Mouse (Mus musculus): ENCODE data around the gene Lrrc8a. TPM values are rescaled to one million over a fixed set of nuclear protein-coding genes. Genes with fewer than 3 reads are reported as not detected.

Lrrc8a gene
- polyA plus RNA-seq, 1 experiment from 2014 or later: 61.8 TPM

GRCm38 (mm10) chr2:30262840-30263441, 25.4 kb downstream of the Lrrc8a start:
- ATAC-seq: peak; percentile 83
- no peak overlapping the region for H3K4me2 ChIP-seq (ENCODE audit: low read length)
- WGBS: 16% methylated on average over 4 of the region's 4 CpGs

GRCm38 (mm10) chr2:30263811-30264210, 26.3 kb downstream of the Lrrc8a start:
- no peaks in the 10 kb centered on the region for H3K9me3 ChIP-seq (replicated peaks; ENCODE audit: control insufficient read depth, low read length)
- DNase-seq (ENCODE audit: low spot score): no peak
- H3K4me2 ChIP-seq (ENCODE audit: low read length): no peak overlapping the region
- peaks cover 15% of the 10 kb centered on the region; the same call in 1 of the 2 replicates for H3K4me1 ChIP-seq (ENCODE audit: control insufficient read depth, insufficient read depth, low read length)
- H3K9ac ChIP-seq (ENCODE audit: low read length): no peak overlapping the region
- no peaks in the 10 kb centered on the region for H3K27me3 ChIP-seq (replicated peaks; ENCODE audit: control insufficient read depth, insufficient read depth, low read length)
- no peak overlapping the region for H3K4me3 ChIP-seq (ENCODE audit: low read depth, low read length)
- H3K27ac ChIP-seq (ENCODE audit: low read depth, low read length): 0 out of 2 replicates have a peak overlapping the region, but pooled peaks have one; percentile 49
- H3K36me3 ChIP-seq (ENCODE audit: control insufficient read depth, insufficient read depth, low read length): peaks cover 67% of the 10 kb centered on the region
- WGBS: 94% methylated on average over 6 of the region's 6 CpGs
- no peak for ATAC-seq

More at GRCm38 (mm10) chr2:30262840-30263441, 25.4 kb downstream of the Lrrc8a start:
- Histone ChIP-seq H3K4me3 (ENCODE audit: low read depth, low read length) (no peak overlapping the region), H3K9me3 (replicated peaks; ENCODE audit: control insufficient read depth, low read length) (no peaks in the 10 kb centered on the region), H3K9ac (ENCODE audit: low read length) (no peak overlapping the region), H3K36me3 (ENCODE audit: control insufficient read depth, insufficient read depth, low read length) (peaks cover 75% of the 10 kb centered on the region), H3K27ac (ENCODE audit: low read depth, low read length) (peak overlapping the region; percentile 49; the same call in 1 of the 2 replicates), H3K4me1 (ENCODE audit: control insufficient read depth, insufficient read depth, low read length) (peaks cover 15% of the 10 kb centered on the region; the same call in 1 of the 2 replicates), H3K27me3 (replicated peaks; ENCODE audit: control insufficient read depth, insufficient read depth, low read length) (no peaks in the 10 kb centered on the region)
- DNase-seq (ENCODE audit: low spot score): peak; percentile 88

- WGBS: 59% methylated on average over 7 of the region's 7 CpGs
- H3K4me1 ChIP-seq (ENCODE audit: control insufficient read depth, insufficient read depth, low read length): peaks cover 15% of the 10 kb centered on the region; the same call in 1 of the 2 replicates
- H3K4me2 ChIP-seq (ENCODE audit: low read length): no peak overlapping the region
- 0 out of 2 replicates have a peak overlapping the region, but pooled peaks have one; percentile 21 for H3K27ac ChIP-seq (ENCODE audit: low read depth, low read length)
- H3K9ac ChIP-seq (ENCODE audit: low read length): no peak overlapping the region
- peaks cover 56% of the 10 kb centered on the region for H3K36me3 ChIP-seq (ENCODE audit: control insufficient read depth, insufficient read depth, low read length)
- ATAC-seq: no peak
- no peaks in the 10 kb centered on the region for H3K9me3 ChIP-seq (replicated peaks; ENCODE audit: control insufficient read depth, low read length)
- no peak for DNase-seq (ENCODE audit: low spot score)
- no peak overlapping the region for H3K4me3 ChIP-seq (ENCODE audit: low read depth, low read length)
- no peaks in the 10 kb centered on the region for H3K27me3 ChIP-seq (replicated peaks; ENCODE audit: control insufficient read depth, insufficient read depth, low read length)
Measured at GRCm38 (mm10) chr2:30264671-30265519, 27.4 kb downstream of the Lrrc8a start.

- 35% methylated on average over 5 of the region's 5 CpGs for WGBS
Measured at GRCm38 (mm10) chr2:30265767-30266253, 28.3 kb downstream of the Lrrc8a start, which contains the start of gene Phyhd1. TSS of gene Phyhd1 (plus strand) at chr2:30266203.

GRCm38 (mm10) chr2:30266392-30266941, 29.0 kb downstream of the Lrrc8a start:
- 10% methylated on average over 4 of the region's 4 CpGs for WGBS

More at GRCm38 (mm10) chr2:30265767-30266253, 28.3 kb downstream of the Lrrc8a start, which contains the start of gene Phyhd1:
- Histone ChIP-seq H3K4me2 (ENCODE audit: low read length) (no peak within 1 kb of the TSS), H3K4me1 (ENCODE audit: control insufficient read depth, insufficient read depth, low read length) (peaks cover 15% of the 10 kb centered on the region; the same call in 1 of the 2 replicates), H3K27me3 (replicated peaks; ENCODE audit: control insufficient read depth, insufficient read depth, low read length) (no peaks in the 10 kb centered on the region), H3K9ac (ENCODE audit: low read length) (peak within 1 kb of the TSS; percentile 29; the same call in 1 of the 2 replicates), H3K4me3 (ENCODE audit: low read depth, low read length) (no peak within 1 kb of the TSS), H3K9me3 (replicated peaks; ENCODE audit: control insufficient read depth, low read length) (no peaks in the 10 kb centered on the region), H3K36me3 (ENCODE audit: control insufficient read depth, insufficient read depth, low read length) (peaks cover 47% of the 10 kb centered on the region), H3K27ac (ENCODE audit: low read depth, low read length) (peak within 1 kb of the TSS; percentile 69)
- peak; percentile 31 for DNase-seq (ENCODE audit: low spot score)
- ATAC-seq: no peak

GRCm38 (mm10) chr2:30267466-30267865, 30.0 kb downstream of the Lrrc8a start:
- peaks cover 13% of the 10 kb centered on the region; the same call in 1 of the 2 replicates for H3K4me1 ChIP-seq (ENCODE audit: control insufficient read depth, insufficient read depth, low read length)
- H3K4me2 ChIP-seq (ENCODE audit: low read length): no peak overlapping the region
- peaks cover 31% of the 10 kb centered on the region for H3K36me3 ChIP-seq (ENCODE audit: control insufficient read depth, insufficient read depth, low read length)
- 95% methylated on average over 2 of the region's 2 CpGs for WGBS
- H3K27ac ChIP-seq (ENCODE audit: low read depth, low read length): no peak overlapping the region
- no peak overlapping the region for H3K4me3 ChIP-seq (ENCODE audit: low read depth, low read length)
- no peaks in the 10 kb centered on the region for H3K27me3 ChIP-seq (replicated peaks; ENCODE audit: control insufficient read depth, insufficient read depth, low read length)
- no peak overlapping the region for H3K9ac ChIP-seq (ENCODE audit: low read length)
- H3K9me3 ChIP-seq (replicated peaks; ENCODE audit: control insufficient read depth, low read length): no peaks in the 10 kb centered on the region
- DNase-seq (ENCODE audit: low spot score): no peak
- no peak for ATAC-seq

More at GRCm38 (mm10) chr2:30266392-30266941, 29.0 kb downstream of the Lrrc8a start:
- Histone ChIP-seq H3K36me3 (ENCODE audit: control insufficient read depth, insufficient read depth, low read length) (peaks cover 41% of the 10 kb centered on the region), H3K9ac (ENCODE audit: low read length) (peak overlapping the region; percentile 29; the same call in 1 of the 2 replicates), H3K27me3 (replicated peaks; ENCODE audit: control insufficient read depth, insufficient read depth, low read length) (no peaks in the 10 kb centered on the region), H3K4me2 (ENCODE audit: low read length) (no peak overlapping the region), H3K4me1 (ENCODE audit: control insufficient read depth, insufficient read depth, low read length) (peaks cover 15% of the 10 kb centered on the region; the same call in 1 of the 2 replicates), H3K4me3 (ENCODE audit: low read depth, low read length) (no peak overlapping the region), H3K9me3 (replicated peaks; ENCODE audit: control insufficient read depth, low read length) (no peaks in the 10 kb centered on the region), H3K27ac (ENCODE audit: low read depth, low read length) (peak overlapping the region; percentile 69)
- DNase-seq (ENCODE audit: low spot score) (peak; percentile 29), ATAC-seq (no peak)

GRCm38 (mm10) chr2:30268371-30268770, 30.9 kb downstream of the Lrrc8a start:
- no peak overlapping the region for H3K9ac ChIP-seq (ENCODE audit: low read length)
- no peak overlapping the region for H3K27ac ChIP-seq (ENCODE audit: low read depth, low read length)
- 58% methylated on average over 4 of the region's 4 CpGs for WGBS
- H3K9me3 ChIP-seq (replicated peaks; ENCODE audit: control insufficient read depth, low read length): no peaks in the 10 kb centered on the region
- no peak overlapping the region for H3K4me3 ChIP-seq (ENCODE audit: low read depth, low read length)
- no peak for ATAC-seq
- H3K36me3 ChIP-seq (ENCODE audit: control insufficient read depth, insufficient read depth, low read length): peaks cover 24% of the 10 kb centered on the region
- no peak overlapping the region for H3K4me2 ChIP-seq (ENCODE audit: low read length)
- no peaks in the 10 kb centered on the region for H3K27me3 ChIP-seq (replicated peaks; ENCODE audit: control insufficient read depth, insufficient read depth, low read length)
- H3K4me1 ChIP-seq (ENCODE audit: control insufficient read depth, insufficient read depth, low read length): peaks cover 8% of the 10 kb centered on the region; the same call in 1 of the 2 replicates
- DNase-seq (ENCODE audit: low spot score): no peak

- WGBS: 91% methylated on average over 17 of the region's 17 CpGs
- Histone ChIP-seq H3K9me3 (replicated peaks; ENCODE audit: control insufficient read depth, low read length) (no peaks in the 10 kb centered on the region), H3K4me3 (ENCODE audit: low read depth, low read length) (no peak overlapping the region)
Measured at GRCm38 (mm10) chr2:30269241-30269990, 31.9 kb downstream of the Lrrc8a start.

More at GRCm38 (mm10) chr2:30269241-30269990, 31.9 kb downstream of the Lrrc8a start:
- H3K36me3 ChIP-seq (ENCODE audit: control insufficient read depth, insufficient read depth, low read length): peaks cover 14% of the 10 kb centered on the region
- no peak overlapping the region for H3K27ac ChIP-seq (ENCODE audit: low read depth, low read length)
- H3K4me2 ChIP-seq (ENCODE audit: low read length): no peak overlapping the region
- peaks cover 8% of the 10 kb centered on the region; the same call in 1 of the 2 replicates for H3K4me1 ChIP-seq (ENCODE audit: control insufficient read depth, insufficient read depth, low read length)
- DNase-seq (ENCODE audit: low spot score): no peak
- H3K27me3 ChIP-seq (replicated peaks; ENCODE audit: control insufficient read depth, insufficient read depth, low read length): no peaks in the 10 kb centered on the region
- no peak for ATAC-seq
- no peak overlapping the region for H3K9ac ChIP-seq (ENCODE audit: low read length)

Measured in forebrain, embryonic 14.5 days (tissue).